Mouse (Mus musculus): ENCODE data around the gene Ndufa1. TPM values are rescaled to one million over a fixed set of nuclear protein-coding genes. Genes with fewer than 3 reads are reported as not detected.

Gene Ndufa1
- polyA plus RNA-seq (2012; rRNA removed) = 258 and 356 TPM in 2 replicates

GRCm38 (mm10) chrX:37191105-37191743 is at the start of gene Ndufa1, which contains the start of gene Rnf113a1:
Gene Ndufa1 (minus strand): TSS chrX:37191163.
Gene Rnf113a1 (plus strand): TSS chrX:37191245.

GRCm38 (mm10) chrX:37222158-37222557 is 31.2 kb upstream of the Ndufa1 start, which contains the start of gene Rhox1:
Gene Rhox1 (minus strand): TSS chrX:37222258.

GRCm38 (mm10) chrX:37210941-37211340 is 20.0 kb upstream of the Ndufa1 start, which contains the start of gene Gm9:
Gene Gm9 (minus strand): TSS chrX:37211041.

GRCm38 (mm10) chrX:37168742-37169141 is 22.2 kb downstream of the Ndufa1 start, which contains the start of gene Akap14:
Gene Akap14 (minus strand): TSS chrX:37168842.

Other genes with a start within 250 kb of the Ndufa1 start
- gene Sept6, start 199.4 kb downstream of the Ndufa1 start, polyA plus RNA-seq (2012; rRNA removed) = 9.3 and 11.4 TPM in 2 replicates
- not detected in 2 replicates for gene Sowahd, start 142.3 kb downstream of the Ndufa1 start, polyA plus RNA-seq (2012; rRNA removed)
- gene Rpl39, start 105.8 kb downstream of the Ndufa1 start, polyA plus RNA-seq (2012; rRNA removed) = 31.9 and 65.0 TPM in 2 replicates
- 1.8 and 2.5 TPM in 2 replicates for gene Upf3b, start 80.8 kb downstream of the Ndufa1 start, polyA plus RNA-seq (2012; rRNA removed)
- 1.3 and 1.4 TPM in 2 replicates for gene Nkap, start 64.4 kb downstream of the Ndufa1 start, polyA plus RNA-seq (2012; rRNA removed)
- not detected in 2 replicates for gene Akap14, start 22.3 kb downstream of the Ndufa1 start, polyA plus RNA-seq (2012; rRNA removed)
- 1.6 and 1.9 TPM in 2 replicates for gene Rnf113a1, start 82 bp upstream of the Ndufa1 start, polyA plus RNA-seq (2012; rRNA removed)
- not detected in 2 replicates for gene Gm9, start 19.9 kb upstream of the Ndufa1 start, polyA plus RNA-seq (2012; rRNA removed)
- not detected in 2 replicates for gene Rhox1, start 31.1 kb upstream of the Ndufa1 start, polyA plus RNA-seq (2012; rRNA removed)
- gene Rhox2a, start 53.8 kb upstream of the Ndufa1 start, polyA plus RNA-seq (2012; rRNA removed) = not detected in 2 replicates
- not detected in 2 replicates for gene Rhox3a, start 58.8 kb upstream of the Ndufa1 start, polyA plus RNA-seq (2012; rRNA removed)
- gene Rhox4a, start 74.2 kb upstream of the Ndufa1 start, polyA plus RNA-seq (2012; rRNA removed) = not detected in 2 replicates
- gene Rhox3a2, start 188.9 kb upstream of the Ndufa1 start, polyA plus RNA-seq (2012; rRNA removed) = not detected in 2 replicates
- not detected in 2 replicates for gene Rhox4a2, start 199.7 kb upstream of the Ndufa1 start, polyA plus RNA-seq (2012; rRNA removed)
- not detected in 2 replicates for gene Rhox2b, start 220.9 kb upstream of the Ndufa1 start, polyA plus RNA-seq (2012; rRNA removed)
- gene Rhox4b, start 241.3 kb upstream of the Ndufa1 start, polyA plus RNA-seq (2012; rRNA removed) = not detected in 2 replicates